In the genomic region with DNA sequence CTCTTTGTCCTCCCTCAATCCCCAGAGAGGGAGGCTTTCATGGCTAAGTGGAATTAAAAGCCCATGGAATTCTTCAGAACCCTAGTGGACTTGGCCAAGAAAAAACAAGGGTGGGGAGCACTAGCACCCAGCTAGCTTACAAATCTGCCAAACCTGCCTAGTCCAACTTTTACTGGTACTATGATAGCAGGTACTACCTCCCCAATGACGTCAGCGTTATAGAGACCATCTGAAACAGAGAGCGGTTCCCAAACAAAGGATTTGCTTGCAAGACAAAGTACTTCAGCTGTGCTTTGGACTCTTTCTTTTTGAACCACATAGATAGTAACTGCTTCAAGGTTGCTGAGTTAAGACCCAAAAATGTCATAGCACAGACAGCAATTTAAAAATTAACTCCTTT, we compare ENCODE assay signal across 1 mouse cellular context.
TF ChIP-seq lines count a peak whose summit lies in the region.

No protein-coding gene starts in this region.

TF ChIP-seq in MEL, 35 proteins besides CTCF, POLR2A, EP300 and RAD21:
- TF ChIP-seq ETS1 (IDR thresholded peaks at IDR 0.05; ENCODE audit: low read depth, low read length) (0 out of 2 replicates have a peak, but pooled peaks have one; percentile 27), CHD2 (IDR thresholded peaks at IDR 0.05; ENCODE audit: low read length) (no peak)
TF ChIP-seq in MEL: peak in this region for 1.
